Comparison of ENCODE assay signal across 10 mouse cellular contexts in the genomic region with DNA sequence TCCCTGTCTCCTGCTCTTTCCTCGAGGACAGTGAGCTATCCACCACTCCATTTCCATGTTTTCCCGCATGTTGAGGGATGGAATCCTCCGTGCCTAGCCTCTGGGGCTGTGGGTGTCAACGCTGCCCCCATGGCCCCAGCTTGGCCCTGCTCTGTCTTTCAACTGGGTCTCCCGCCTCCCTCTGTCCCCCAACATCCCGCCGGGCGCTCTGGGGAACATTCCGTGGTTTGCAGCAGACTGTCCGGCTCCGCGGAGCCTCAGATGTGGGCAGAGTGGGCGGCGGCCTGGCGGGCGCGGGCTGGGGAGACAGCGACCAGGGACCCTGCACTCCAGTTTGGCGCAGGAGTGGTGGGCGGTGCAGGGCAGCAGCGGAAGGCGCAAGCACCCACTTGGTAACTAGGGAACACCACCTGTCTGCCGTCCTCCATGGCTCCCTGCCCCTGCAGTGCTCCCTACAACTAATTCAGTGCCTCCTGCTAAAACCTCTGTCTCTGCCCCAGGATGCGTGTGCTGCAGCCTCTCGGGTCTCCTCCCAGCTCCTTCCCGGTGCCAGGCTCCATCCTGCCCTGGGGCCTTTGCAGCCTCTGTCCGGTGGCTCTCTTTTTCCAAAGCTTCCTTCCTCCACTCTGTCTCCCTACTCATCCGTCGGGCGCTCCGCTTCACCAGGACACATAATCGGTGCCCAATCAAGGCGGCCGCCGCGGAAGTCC. TPM values are rescaled to one million over a fixed set of nuclear protein-coding genes. Genes with fewer than 3 reads are reported as not detected.
DNase-seq lines count a peak whose midpoint lies in the region; ATAC-seq and TF ChIP-seq lines count a peak whose summit lies in the region.
"Had no signal": no experiment of that assay in that cellular context is flagged by ENCODE, and none has a peak within 500 bp of the region (broad histone marks: within the 10 kb centered on the region; RNA-seq: fewer than 3 reads in every experiment).

No protein-coding gene starts in this region.

- intact Hi-C loops in heart, postnatal 10 days (cut with DNase I), result no loop called here

- H3K27ac ChIP-seq in liver, postnatal 0 days (ENCODE audit: low read depth), result no peak overlapping the region
- no peak overlapping the region for H3K27ac ChIP-seq in liver, embryonic 12.5 days
- no peak overlapping the region for H3K27ac ChIP-seq in embryonic facial prominence, embryonic 15.5 days (replicated peaks)
- no peak overlapping the region for H3K27ac ChIP-seq in cerebellum, adult 2 months (ENCODE audit: insufficient read depth, low read length)
- H3K27ac ChIP-seq: lung, embryonic 15.5 days had no signal

- peak; percentile 79 for DNase-seq in heart, adult 11 months
- no peak for DNase-seq in heart, postnatal 10 days
- peak; percentile 13 for DNase-seq in liver, postnatal 0 days
- no peak for DNase-seq in spleen, postnatal 14 days (ENCODE audit: low spot score in 2 of 2)
- no peak for DNase-seq in cerebellum, adult 2 months
- DNase-seq: thymus, adult 2 months had no signal

- no peak overlapping the region for H3K4me2 ChIP-seq in liver, postnatal 0 days (ENCODE audit: low read depth, low read length)
- no peak overlapping the region for H3K4me2 ChIP-seq in liver, embryonic 12.5 days
- H3K4me2 ChIP-seq in embryonic facial prominence, embryonic 15.5 days (replicated peaks), result no peak overlapping the region; the same call in 1 of the 2 replicates
- H3K4me2 ChIP-seq: lung, embryonic 15.5 days had no signal

- no peak for TF ChIP-seq CTCF in liver, postnatal 0 days (IDR thresholded peaks at IDR 0.05; ENCODE audit: low read depth)
- TF ChIP-seq CTCF in E14TG2a.4 (conservative IDR thresholded peaks at IDR 0.05; ENCODE audit: low read length), result no peak
- no peak for TF ChIP-seq CTCF in cerebellum, adult 2 months (IDR thresholded peaks at IDR 0.05; ENCODE audit: borderline replicate concordance, insufficient read depth, low read depth, low read length)

- H3K9me3 ChIP-seq in liver, postnatal 0 days (ENCODE audit: low read length), result no peaks in the 10 kb centered on the region
- H3K9me3 ChIP-seq in liver, embryonic 12.5 days (replicated peaks), result no peaks in the 10 kb centered on the region
- H3K9me3 ChIP-seq in E14TG2a.4 (ENCODE audit: low read length), result no peaks in the 10 kb centered on the region
- no peaks in the 10 kb centered on the region for H3K9me3 ChIP-seq in embryonic facial prominence, embryonic 15.5 days (replicated peaks)
- H3K9me3 ChIP-seq: lung, embryonic 15.5 days had no signal

- ATAC-seq in liver, postnatal 0 days, result no peak
- no peak for ATAC-seq in liver, embryonic 12.5 days
- ATAC-seq in embryonic facial prominence, embryonic 15.5 days (ENCODE audit: insufficient number of reproducible peaks, low FRiP score, low TSS enrichment, low read depth), result no peak

- no peaks in the 10 kb centered on the region for H3K4me1 ChIP-seq in liver, postnatal 0 days (ENCODE audit: insufficient read depth)
- H3K4me1 ChIP-seq in liver, embryonic 12.5 days, result peaks cover 6% of the 10 kb centered on the region
- H3K4me1 ChIP-seq in E14TG2a.4 (replicated peaks; ENCODE audit: low read depth, low read length), result peaks cover 29% of the 10 kb centered on the region
- H3K4me1 ChIP-seq in embryonic facial prominence, embryonic 15.5 days, result peaks cover 10% of the 10 kb centered on the region
- no peaks in the 10 kb centered on the region for H3K4me1 ChIP-seq in cerebellum, adult 2 months (ENCODE audit: control insufficient read depth, insufficient read depth, low read length)

- peaks cover 55% of the 10 kb centered on the region for H3K27me3 ChIP-seq in liver, postnatal 0 days (ENCODE audit: insufficient read depth, low read length)
- H3K27me3 ChIP-seq in liver, embryonic 12.5 days (replicated peaks), result peaks cover 78% of the 10 kb centered on the region
- peaks cover 70% of the 10 kb centered on the region for H3K27me3 ChIP-seq in E14TG2a.4 (ENCODE audit: insufficient read depth, low read length)
- H3K27me3 ChIP-seq in embryonic facial prominence, embryonic 15.5 days, result peaks cover 84% of the 10 kb centered on the region
- H3K27me3 ChIP-seq in cerebellum, adult 2 months (ENCODE audit: control insufficient read depth, insufficient read depth, low read length), result no peaks in the 10 kb centered on the region; the same call in 1 of the 2 replicates

- no peaks in the 10 kb centered on the region for H3K36me3 ChIP-seq in liver, postnatal 0 days (replicated peaks; ENCODE audit: insufficient read depth, low read length)
- no peaks in the 10 kb centered on the region for H3K36me3 ChIP-seq in liver, embryonic 12.5 days
- H3K36me3 ChIP-seq in E14TG2a.4 (ENCODE audit: insufficient read depth, low read length), result no peaks in the 10 kb centered on the region
- no peaks in the 10 kb centered on the region for H3K36me3 ChIP-seq in embryonic facial prominence, embryonic 15.5 days
- H3K36me3 ChIP-seq: lung, embryonic 15.5 days had no signal

- 7% methylated on average over 36 of the region's 36 CpGs for WGBS in liver, postnatal 0 days (ENCODE audit: insufficient replicate concordance)
- 8% methylated on average over 36 of the region's 36 CpGs for WGBS in liver, embryonic 12.5 days (ENCODE audit: insufficient replicate concordance)
- WGBS in embryonic facial prominence, embryonic 15.5 days, result 5% methylated on average over 36 of the region's 36 CpGs
- WGBS in cerebellum, adult 2 months, result 7% methylated on average over 36 of the region's 36 CpGs

- TF ChIP-seq EP300 in liver, postnatal 0 days (IDR thresholded peaks at IDR 0.05; ENCODE audit: low read depth), result no peak

- no peak overlapping the region for H3K9ac ChIP-seq in liver, postnatal 0 days (replicated peaks)
- H3K9ac ChIP-seq in liver, embryonic 12.5 days, result no peak overlapping the region
- H3K9ac ChIP-seq in embryonic facial prominence, embryonic 15.5 days, result no peak overlapping the region
- H3K9ac ChIP-seq: lung, embryonic 15.5 days had no signal

- TF ChIP-seq POLR2A in cerebellum, adult 2 months (IDR thresholded peaks at IDR 0.05; ENCODE audit: borderline replicate concordance, insufficient read depth, low read length), result no peak

- no peak overlapping the region for H3K4me3 ChIP-seq in liver, postnatal 0 days (ENCODE audit: low read depth, low read length)
- no peak overlapping the region for H3K4me3 ChIP-seq in liver, embryonic 12.5 days
- H3K4me3 ChIP-seq in E14TG2a.4 (replicated peaks; ENCODE audit: low read length), result peak overlapping the region; percentile 76
- peak overlapping the region; percentile 12 for H3K4me3 ChIP-seq in embryonic facial prominence, embryonic 15.5 days (replicated peaks)
- no peak overlapping the region for H3K4me3 ChIP-seq in cerebellum, adult 2 months (replicated peaks; ENCODE audit: insufficient read depth, low read depth, low read length)
- H3K4me3 ChIP-seq: lung, embryonic 15.5 days had no signal

RNA-seq across cellular contexts. Expression of gene Nfic, which starts 3.0 kb away (rescaled TPM):
- 100 to 1,000 TPM; 139 to 163 TPM for total RNA-seq in heart, postnatal 10 days (2021)
- 19.6 and 21.1 TPM in 2 replicates for polyA plus RNA-seq in liver, postnatal 0 days (2015; fragmentation: Nextera tagmentation; extraction: Ambion mirVana)
- polyA plus RNA-seq in liver, embryonic 12.5 days (2016; fragmentation: Nextera tagmentation; extraction: Ambion mirVana), result 10.1 and 10.2 TPM in 2 replicates
- 138 and 139 TPM in 2 replicates for polyA plus RNA-seq in embryonic facial prominence, embryonic 15.5 days (2015; fragmentation: Nextera tagmentation; extraction: Ambion mirVana)
- 103 and 108 TPM in 2 replicates for polyA plus RNA-seq in cerebellum, adult 2 months (2012; rRNA removed)

RNA-seq across cellular contexts. Expression of gene Celf5, which starts 30.1 kb away (rescaled TPM):
- under 1 TPM; 0.32 to 0.48 TPM for total RNA-seq in heart, postnatal 10 days (2021)
- not detected in 2 replicates for polyA plus RNA-seq in liver, postnatal 0 days (2015; fragmentation: Nextera tagmentation; extraction: Ambion mirVana)
- polyA plus RNA-seq in liver, embryonic 12.5 days (2016; fragmentation: Nextera tagmentation; extraction: Ambion mirVana), result 0.05 and 0.06 TPM in 2 replicates
- 1.4 and 1.6 TPM in 2 replicates for polyA plus RNA-seq in embryonic facial prominence, embryonic 15.5 days (2015; fragmentation: Nextera tagmentation; extraction: Ambion mirVana)
- 57.3 and 60.6 TPM in 2 replicates for polyA plus RNA-seq in cerebellum, adult 2 months (2012; rRNA removed)

RNA-seq across cellular contexts. Expression of gene Ncln, which starts 43.8 kb away (rescaled TPM):
- 10 to 100 TPM; 64.0 to 65.0 TPM for total RNA-seq in heart, postnatal 10 days (2021)
- polyA plus RNA-seq in liver, postnatal 0 days (2015; fragmentation: Nextera tagmentation; extraction: Ambion mirVana), result 29.2 and 30.6 TPM in 2 replicates
- 59.9 and 62.7 TPM in 2 replicates for polyA plus RNA-seq in liver, embryonic 12.5 days (2016; fragmentation: Nextera tagmentation; extraction: Ambion mirVana)
- polyA plus RNA-seq in embryonic facial prominence, embryonic 15.5 days (2015; fragmentation: Nextera tagmentation; extraction: Ambion mirVana), result 81.9 and 89.1 TPM in 2 replicates
- polyA plus RNA-seq in cerebellum, adult 2 months (2012; rRNA removed), result 112 and 116 TPM in 2 replicates

RNA-seq across cellular contexts. Expression of gene S1pr4, which starts 47.5 kb away (rescaled TPM):
- under 1 TPM; 0.86 to 0.87 TPM for total RNA-seq in heart, postnatal 10 days (2021)
- polyA plus RNA-seq in liver, postnatal 0 days (2015; fragmentation: Nextera tagmentation; extraction: Ambion mirVana), result 6.3 and 7.4 TPM in 2 replicates
- polyA plus RNA-seq in liver, embryonic 12.5 days (2016; fragmentation: Nextera tagmentation; extraction: Ambion mirVana), result 3.1 and 3.3 TPM in 2 replicates
- polyA plus RNA-seq in embryonic facial prominence, embryonic 15.5 days (2015; fragmentation: Nextera tagmentation; extraction: Ambion mirVana), result 0.77 and 1.1 TPM in 2 replicates
- 0.67 and 1.1 TPM in 2 replicates for polyA plus RNA-seq in cerebellum, adult 2 months (2012; rRNA removed)

RNA-seq across cellular contexts. Expression of gene Smim24, which starts 59.5 kb away (rescaled TPM):
- total RNA-seq in heart, postnatal 10 days (2021), result 1 to 10 TPM; 1.3 to 2.2 TPM
- 1.7 and 2.0 TPM in 2 replicates for polyA plus RNA-seq in liver, postnatal 0 days (2015; fragmentation: Nextera tagmentation; extraction: Ambion mirVana)
- 1.8 TPM in 2 replicates for polyA plus RNA-seq in liver, embryonic 12.5 days (2016; fragmentation: Nextera tagmentation; extraction: Ambion mirVana)
- polyA plus RNA-seq in embryonic facial prominence, embryonic 15.5 days (2015; fragmentation: Nextera tagmentation; extraction: Ambion mirVana), result 5.0 and 8.3 TPM in 2 replicates
- 1.2 and 1.7 TPM in 2 replicates for polyA plus RNA-seq in cerebellum, adult 2 months (2012; rRNA removed)

Comparison
In these comparisons a context has a peak if more than half of its experiments do, and no peak if none do; other contexts are left out.
1. DNase-seq: peak in heart, adult 11 months (single experiment) and liver, postnatal 0 days (single experiment); none in heart, postnatal 10 days (0 of 2), spleen, postnatal 14 days (0 of 2) and cerebellum, adult 2 months (0 of 2).
2. H3K4me3 ChIP-seq: peak in E14TG2a.4 (single experiment) and embryonic facial prominence, embryonic 15.5 days (single experiment); none in liver, postnatal 0 days (single experiment), liver, embryonic 12.5 days (single experiment) and cerebellum, adult 2 months (single experiment).
3. RNA of gene Celf5, which starts 30.1 kb away (polyA plus RNA-seq): 57.3 to 60.6 TPM in cerebellum, adult 2 months; 1.4 to 1.6 TPM in embryonic facial prominence, embryonic 15.5 days, 0.05 to 0.06 TPM in liver, embryonic 12.5 days and not detected in liver, postnatal 0 days; every median in the first group is over 10 times any median in the second.